Mouse (Mus musculus) adipose tissue, adult 10 weeks (tissue): Measurements from ENCODE around the gene Neu4. TPM values are rescaled to one million over a fixed set of nuclear protein-coding genes. Genes with fewer than 3 reads are reported as not detected.

Source experiments
- polyA plus RNA-seq: library from polyadenylated mRNA; stranded (reverse); fragments of 350-450 nt; fragmentation: Illumina TruSeq; extraction: RNeasy Lipid Tissue Mini Kit (QIAGEN cat#74804); gene quantifications from one replicate; pipeline ENCODE4 v1.2.3, GENCODE M21; 2014; ENCODE audit warnings: low read depth, low replicate concordance

Gene Neu4
- polyA plus RNA-seq: not detected

DNA sequence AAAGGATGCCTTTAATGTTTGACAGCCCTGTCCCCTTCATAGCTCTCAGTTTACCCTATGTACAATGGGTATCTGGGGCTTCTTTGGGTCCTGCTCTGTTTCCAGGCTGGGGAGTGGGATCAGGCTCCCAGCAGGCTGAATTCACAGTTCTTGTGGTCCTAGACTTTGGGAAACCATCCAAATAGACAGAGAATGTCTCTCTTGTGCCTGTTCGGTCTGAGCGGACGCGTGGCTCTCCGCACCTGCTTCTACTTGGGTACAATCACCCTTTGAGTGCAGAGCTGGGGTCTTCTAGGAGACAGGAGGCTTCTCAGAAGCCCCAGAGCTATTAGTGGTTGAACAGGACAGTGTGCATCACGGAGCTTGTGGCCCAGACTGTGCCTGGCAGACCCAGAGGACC is at the start of gene Neu4:
Gene Neu4, plus strand, starts transcription at position 301 of the 400 bp plus-strand sequence.

DNA sequence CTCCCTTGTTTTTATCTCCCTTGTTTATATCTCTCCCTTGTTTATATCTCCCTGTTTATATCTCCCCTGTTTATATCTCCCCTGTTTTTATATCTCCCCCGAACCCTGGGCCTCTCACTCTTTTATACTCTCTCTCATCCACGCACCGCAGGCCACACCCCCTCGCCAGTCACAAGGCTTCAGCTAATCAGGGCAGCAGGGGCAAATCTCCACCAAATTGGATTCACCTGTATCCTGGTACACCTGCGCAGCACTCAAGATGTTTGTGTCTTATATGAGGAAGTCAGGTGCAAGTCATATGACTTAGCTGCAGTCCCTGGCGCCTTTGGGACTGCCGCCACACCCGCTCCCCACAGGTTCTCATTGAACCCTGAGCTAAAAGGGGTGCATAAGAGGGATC is 30.0 kb upstream of the Neu4 start, which contains the start of gene Gal3st2c:
Gene Gal3st2c, plus strand, starts transcription at position 301 of the 400 bp plus-strand sequence.

DNA sequence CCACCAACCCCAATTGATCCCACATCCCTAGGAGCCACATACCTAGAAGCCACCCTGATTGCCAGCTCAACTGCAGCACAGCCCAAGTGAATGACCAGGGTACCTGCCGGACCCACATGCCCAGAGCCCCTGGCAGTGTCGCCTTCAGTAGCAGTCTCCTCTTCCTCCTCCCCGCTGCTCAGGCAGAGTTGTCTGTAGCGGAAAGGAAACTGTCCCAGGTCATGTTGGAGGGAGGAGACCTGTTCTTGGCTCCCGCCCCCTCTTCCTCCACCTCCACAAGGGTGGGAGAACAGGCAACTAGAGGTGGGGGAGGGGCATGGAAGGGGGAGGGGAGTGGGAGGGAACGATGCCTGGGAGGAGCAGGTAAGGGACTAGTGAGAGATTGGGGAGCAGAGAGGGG is 32.1 kb downstream of the Neu4 start, which contains the start of gene Pdcd1:
Gene Pdcd1, minus strand, starts transcription at position 181 of the 400 bp plus-strand sequence.

Other genes starting within 250 kb of the Neu4 start
- 58.9 TPM for gene Dtymk, start 218.5 kb upstream of the Neu4 start, polyA plus RNA-seq
- gene Ing5, start 216.5 kb upstream of the Neu4 start, polyA plus RNA-seq: 12.4 TPM
- gene D2hgdh, start 195.5 kb upstream of the Neu4 start, polyA plus RNA-seq: 19.6 TPM
- gene Gal3st2, start 159.1 kb upstream of the Neu4 start, polyA plus RNA-seq: 0.66 TPM
- gene Gal3st2b, start 102.1 kb upstream of the Neu4 start, polyA plus RNA-seq: 0.30 TPM
- gene Gal3st2c, start 29.9 kb upstream of the Neu4 start, polyA plus RNA-seq: not detected
- not detected for gene Pdcd1, start 32.1 kb downstream of the Neu4 start, polyA plus RNA-seq